Mouse (Mus musculus) gastrocnemius, postnatal 36 days (tissue): ENCODE results near the gene Mup3. TPM values are rescaled to one million over a fixed set of nuclear protein-coding genes. Genes with fewer than 3 reads are reported as not detected.
A peak's percentile ranks its signal among the peaks of the same experiment; 100 is the strongest.
"Not testable (repeated sequence)": the region's sequence is repeated elsewhere in the genome, so short reads cannot be mapped to it uniquely, and the experiment has no call there.

Experiments used
- DNase-seq, 2 experiments: peaks; one replicate each; pipeline ENCODE4 v3.0.0; 2022
- intact Hi-C: fragments of 180-260 bp; cut with DNase I; formaldehyde crosslinking; loops from one replicate; pipeline ENCODE4 v1.15.1; 2025
- long read RNA-seq, 2 experiments: library from polyadenylated mRNA; stranded (forward); transcript quantifications; one replicate each; pipeline ENCODE4 v2.0.0; 2021
- total RNA-seq, 2 experiments: library from RNA; stranded (reverse); gene quantifications; 2 replicates each; pipeline ENCODE4 v1.2.3; 2021

Mup3 gene
- 1 to 10 TPM in 1 of 2 experiments, not detected in 1; 1.1 TPM for total RNA-seq
- long read RNA-seq, experiment 1, result 0 reads
- long read RNA-seq, experiment 2, partial matches to known transcripts, result 0 of 1 reads
- long read RNA-seq, experiment 2, other reads (novel, unspliced or antisense), result 0 of 1 reads

GRCm38 (mm10) chr4:62087241-62087640 lies at the start of gene Mup3:
TSS of gene Mup3 (minus strand) at chr4:62087342.
- intact Hi-C loops, result no loop called here
- no peak for DNase-seq

- DNase-seq, result peak in 1 of 2 experiments; percentile 27
- intact Hi-C loops, result no loop called here
Measured at GRCm38 (mm10) chr4:62133706-62134105, 46.6 kb upstream of the Mup3 start.

- intact Hi-C loops, DNase-seq: not testable (repeated sequence)
Measured at GRCm38 (mm10) chr4:62103366-62103765, 16.2 kb upstream of the Mup3 start.

GRCm38 (mm10) chr4:62087953-62088352 lies 811 bp upstream of the Mup3 start:
- no peak for DNase-seq

GRCm38 (mm10) chr4:62082755-62083154 lies 4.4 kb downstream of the Mup3 start:
- no peak for DNase-seq
- intact Hi-C loops, result no loop called here

More at GRCm38 (mm10) chr4:62087953-62088352, 811 bp upstream of the Mup3 start:
- intact Hi-C loops, result no loop called here

GRCm38 (mm10) chr4:62075126-62075525 lies 12.0 kb downstream of the Mup3 start:
- intact Hi-C loops, result no loop called here
- DNase-seq, result no peak

GRCm38 (mm10) chr4:62054780-62055179 lies 32.4 kb downstream of the Mup3 start:
- intact Hi-C loops, result not testable (repeated sequence)

GRCm38 (mm10) chr4:62054058-62054457 lies 33.1 kb downstream of the Mup3 start, which contains the start of gene Mup20:
TSS of gene Mup20 (minus strand) at chr4:62054158.
- intact Hi-C loops, DNase-seq: not testable (repeated sequence)

More at GRCm38 (mm10) chr4:62054780-62055179, 32.4 kb downstream of the Mup3 start:
- not testable (repeated sequence) for DNase-seq

Other genes with a start within 250 kb of the Mup3 start
- not detected for gene Mup20, start 33.2 kb downstream of the Mup3 start, total RNA-seq
- gene Mup21, start 63.5 kb upstream of the Mup3 start, total RNA-seq, result not detected
- gene Zfp37, start 143.7 kb upstream of the Mup3 start, total RNA-seq, result 1 to 10 TPM in 1 of 2 experiments, under 1 TPM in 1; 0.72 to 1.2 TPM
- 1 to 10 TPM; 4.1 to 4.4 TPM for gene Slc31a2, start 175.2 kb upstream of the Mup3 start, total RNA-seq